Mouse (Mus musculus) liver, embryonic 11.5 days (tissue): Measurements from ENCODE around the gene Dpyd. TPM values are rescaled to one million over a fixed set of nuclear protein-coding genes. Genes with fewer than 3 reads are reported as not detected.

Experiments used
- ATAC-seq: fragments of 200-750 bp; cut with Nextera tagmentation; replicated peaks from 2 replicates; pipeline ENCODE4 v1.8.0; 2017; ENCODE audit warnings: moderate number of reproducible peaks, mild to moderate bottlenecking, moderate TSS enrichment, moderate library complexity; ENCODE audit not compliant: low FRiP score
- DNase-seq: peaks from one replicate; pipeline ENCODE4 v3.0.0-alpha.2; 2017; ENCODE audit warnings: low spot score
- H3K27ac ChIP-seq: fragments of 300-500 bp; sonication (generic); 2 replicates; pipeline ENCODE4 v1.5.1; 2014; ENCODE audit warnings: mild to moderate bottlenecking, low read depth, low read length, control low read depth
- H3K27me3 ChIP-seq: fragments of 300-500 bp; sonication (generic); replicated peaks from 2 replicates; pipeline ENCODE4 v1.6.1; 2014; ENCODE audit warnings: low read length, mixed read lengths; ENCODE audit not compliant: control insufficient read depth, insufficient read depth
- H3K36me3 ChIP-seq: fragments of 300-500 bp; sonication (generic); 2 replicates; pipeline ENCODE4 v1.6.1; 2014; ENCODE audit warnings: mild to moderate bottlenecking, low read length, moderate library complexity, mixed read lengths; ENCODE audit not compliant: control insufficient read depth, insufficient read depth
- H3K4me1 ChIP-seq: fragments of 300-500 bp; sonication (generic); replicated peaks from 2 replicates; pipeline ENCODE4 v1.6.1; 2014; ENCODE audit warnings: low read length, mixed read lengths; ENCODE audit not compliant: control insufficient read depth, insufficient read depth
- H3K4me2 ChIP-seq: fragments of 300-500 bp; sonication (generic); 2 replicates; pipeline ENCODE4 v1.6.1; 2014; ENCODE audit warnings: mild to moderate bottlenecking, control low read depth, moderate library complexity
- H3K4me3 ChIP-seq: fragments of 300-500 bp; sonication (generic); 2 replicates; pipeline ENCODE4 v1.5.1; 2014; ENCODE audit warnings: low read depth, low read length, control low read depth
- H3K9ac ChIP-seq: fragments of 300-500 bp; sonication (generic); 2 replicates; pipeline ENCODE4 v1.6.1; 2014; ENCODE audit warnings: low read depth, low read length, control low read depth
- H3K9me3 ChIP-seq: fragments of 300-500 bp; sonication (generic); 2 replicates; pipeline ENCODE4 v1.6.1; 2016; ENCODE audit warnings: low read length, inconsistent platforms, mixed read lengths; ENCODE audit not compliant: control insufficient read depth
- WGBS: fragments of 180-500 bp; shearing (Covaris S2); extraction: QIAGEN DNeasy Blood & Tissue Kit; methylation state at CpG from one replicate; pipeline ENCODE4 v1.1.7; 2014; 5-methylcytosine and 5-hydroxymethylcytosine counted together
- polyA plus RNA-seq: library from polyadenylated mRNA; unstranded; fragments of >200 nt; fragmentation: Nextera tagmentation; extraction: Ambion mirVana; gene quantifications from 2 replicates; pipeline ENCODE4 v1.2.1, GENCODE M21; 2014

Dpyd gene
- polyA plus RNA-seq, result 1.6 and 1.8 TPM in 2 replicates

DNA sequence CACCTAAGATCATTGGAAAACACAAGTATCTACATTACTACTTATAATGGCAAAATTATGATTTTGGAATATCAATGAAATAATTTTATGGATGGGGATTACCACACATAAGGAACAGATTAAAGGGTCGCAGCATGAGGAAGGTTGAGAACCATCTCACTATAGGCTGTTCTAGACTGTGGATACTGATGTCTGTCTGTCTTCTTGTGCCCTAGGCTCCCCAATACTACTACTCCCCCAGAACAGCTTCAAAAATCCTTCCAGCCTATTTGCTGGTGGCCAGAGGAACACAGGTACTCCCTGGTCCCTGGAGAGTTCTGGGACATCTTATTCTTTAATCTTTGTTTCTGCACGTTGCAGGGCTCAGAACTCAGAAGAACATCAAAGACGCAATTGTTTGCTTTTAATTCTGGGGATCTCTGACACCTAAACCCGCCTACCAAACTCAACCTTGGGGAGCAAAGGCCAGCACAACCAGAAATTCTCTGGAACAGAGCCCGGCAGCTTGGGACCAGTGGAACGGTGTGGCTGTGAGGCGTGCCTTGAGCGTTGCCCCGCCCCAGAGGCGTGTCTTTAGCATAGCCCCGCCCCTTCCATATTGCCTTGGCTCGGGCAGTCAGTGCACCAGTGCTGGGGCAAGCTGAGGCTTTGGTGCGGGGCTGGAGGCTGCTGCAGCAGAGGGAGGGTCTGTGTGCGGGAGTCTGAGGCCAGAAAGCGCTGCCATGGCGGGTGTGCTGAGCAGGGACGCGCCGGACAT, at the start of gene Dpyd:
Dpyd (plus strand) TSS at position 576 of the 757 bp plus-strand sequence.
- 4% methylated on average over 19 of the region's 19 CpGs for WGBS
- no peaks in the 10 kb centered on the region for H3K36me3 ChIP-seq
- H3K27ac ChIP-seq, result no peak within 1 kb of the TSS
- peak; percentile 96 for ATAC-seq
- H3K27me3 ChIP-seq, result no peaks in the 10 kb centered on the region
- H3K4me2 ChIP-seq, result peak within 1 kb of the TSS; percentile 68
- H3K4me3 ChIP-seq, result peak within 1 kb of the TSS; percentile 48
- peak; percentile 73 for DNase-seq
- no peak within 1 kb of the TSS; the same call in 1 of the 2 replicates for H3K9ac ChIP-seq
- H3K9me3 ChIP-seq, result no peaks in the 10 kb centered on the region
- H3K4me1 ChIP-seq, result no peaks in the 10 kb centered on the region

DNA sequence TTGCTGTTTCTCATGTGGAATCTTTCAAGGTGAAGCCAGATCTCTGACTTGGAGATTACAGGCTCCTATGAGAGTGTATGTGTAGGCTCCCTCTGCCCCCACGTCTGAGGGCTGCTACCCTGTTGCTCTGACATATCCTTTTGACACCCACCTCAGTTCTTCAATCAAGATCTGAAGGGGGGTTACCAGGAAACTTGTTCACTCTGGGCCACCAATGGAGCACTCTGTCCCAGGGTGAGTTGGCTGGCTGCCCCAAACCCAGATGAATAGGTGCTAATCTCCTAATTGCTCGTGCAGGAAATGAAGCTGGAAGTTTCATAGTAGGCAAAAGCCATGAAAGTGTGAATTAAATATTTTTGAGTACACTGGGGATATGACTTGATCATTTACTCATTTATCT, 24.3 kb upstream of the Dpyd start:
- H3K36me3 ChIP-seq, result no peaks in the 10 kb centered on the region
- 39% methylated on average over 2 of the region's 2 CpGs for WGBS

DNA sequence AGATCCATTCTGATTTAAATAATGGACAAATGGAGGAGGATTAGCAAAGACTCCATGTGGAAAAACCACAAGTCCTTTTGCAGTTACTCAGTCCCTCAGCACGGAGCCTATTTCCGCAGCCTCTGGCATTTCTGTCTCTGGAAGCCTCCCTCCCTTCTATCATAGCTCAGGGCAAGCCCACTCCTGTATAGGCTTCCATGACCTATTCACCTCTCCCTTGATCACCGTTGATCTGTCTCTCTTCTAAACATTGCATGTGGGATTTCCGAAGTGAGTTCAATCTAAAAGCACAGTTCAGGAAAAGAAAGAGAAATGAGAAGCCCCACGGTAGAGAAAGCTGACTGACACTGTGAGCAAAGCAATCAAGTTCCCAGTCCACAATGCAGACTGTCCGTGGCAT, 20.2 kb upstream of the Dpyd start:
- Histone ChIP-seq H3K36me3 (no peaks in the 10 kb centered on the region), H3K27ac (no peak overlapping the region), H3K9me3 (no peaks in the 10 kb centered on the region), H3K27me3 (no peaks in the 10 kb centered on the region), H3K4me3 (no peak overlapping the region), H3K4me2 (no peak overlapping the region), H3K4me1 (no peaks in the 10 kb centered on the region), H3K9ac (no peak overlapping the region)
- no peak for DNase-seq
- WGBS, result 52% methylated on average over 6 of the region's 6 CpGs
- no peak for ATAC-seq

More for the DNA sequence above, 24.3 kb upstream of the Dpyd start:
- no peaks in the 10 kb centered on the region for H3K9me3 ChIP-seq
- H3K9ac ChIP-seq, result no peak overlapping the region
- DNase-seq, result no peak
- no peak overlapping the region for H3K4me2 ChIP-seq
- no peak overlapping the region for H3K27ac ChIP-seq
- no peak overlapping the region for H3K4me3 ChIP-seq
- H3K27me3 ChIP-seq, result no peaks in the 10 kb centered on the region
- no peak for ATAC-seq
- no peaks in the 10 kb centered on the region for H3K4me1 ChIP-seq

DNA sequence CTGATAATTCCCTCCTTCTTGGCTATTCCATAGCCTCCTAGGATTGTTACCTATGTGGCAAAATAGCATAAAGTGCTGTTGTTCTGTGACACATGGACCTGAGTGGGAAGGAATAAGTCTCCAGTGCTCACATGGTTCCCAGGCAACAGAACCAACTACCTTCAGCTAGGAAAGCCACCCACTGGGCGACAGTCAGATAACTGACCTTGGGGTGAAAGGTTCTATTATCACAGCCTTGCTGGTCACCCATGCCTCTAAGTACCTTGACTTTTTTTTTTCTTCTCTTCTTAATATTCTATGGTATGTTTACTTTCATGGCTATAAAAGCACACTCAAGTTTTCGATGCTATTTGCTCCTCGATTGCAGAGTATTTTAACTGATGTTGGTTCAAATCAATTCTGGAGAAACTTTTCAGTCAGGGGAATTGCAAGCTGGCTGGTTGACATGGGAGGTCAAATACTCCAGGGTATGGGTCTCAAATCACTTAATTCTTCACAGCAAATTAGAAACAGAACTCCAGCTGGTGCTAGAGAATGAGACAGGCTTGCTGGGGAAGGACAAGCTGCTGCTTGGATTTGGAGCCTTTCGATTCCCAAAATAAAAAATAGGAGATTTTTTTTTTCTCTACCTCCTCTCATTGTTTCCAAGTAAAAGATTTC, 14.2 kb upstream of the Dpyd start:
- Histone ChIP-seq H3K9me3 (no peaks in the 10 kb centered on the region), H3K4me2 (no peak overlapping the region), H3K4me3 (no peak overlapping the region), H3K4me1 (no peaks in the 10 kb centered on the region), H3K9ac (no peak overlapping the region), H3K27me3 (no peaks in the 10 kb centered on the region), H3K27ac (no peak overlapping the region), H3K36me3 (no peaks in the 10 kb centered on the region)
- DNase-seq (no peak), ATAC-seq (no peak)
- 64% methylated on average over 4 of the region's 4 CpGs for WGBS

DNA sequence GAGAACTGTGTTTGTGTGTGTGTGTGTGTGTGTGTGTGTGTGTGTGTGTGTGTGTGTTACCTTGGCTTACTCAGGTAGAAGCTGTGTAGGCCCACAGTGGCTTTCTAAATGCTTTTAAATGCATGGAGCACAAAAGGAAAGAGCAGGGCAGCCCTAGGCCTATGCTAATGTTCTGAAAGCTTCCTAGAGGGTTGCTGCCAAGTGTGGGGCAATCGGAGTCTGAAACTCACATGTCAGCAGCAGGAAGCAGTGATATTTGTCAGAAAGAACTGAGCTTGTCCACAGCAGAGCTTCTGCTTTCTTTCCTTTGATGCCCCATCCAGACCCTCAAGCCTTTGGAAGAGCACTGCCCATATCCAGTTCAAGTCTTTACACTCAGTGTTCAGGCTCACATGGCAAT, 4.3 kb upstream of the Dpyd start:
- WGBS, result 54% methylated on average over 1 of the region's 1 CpGs
- no peak for ATAC-seq

DNA sequence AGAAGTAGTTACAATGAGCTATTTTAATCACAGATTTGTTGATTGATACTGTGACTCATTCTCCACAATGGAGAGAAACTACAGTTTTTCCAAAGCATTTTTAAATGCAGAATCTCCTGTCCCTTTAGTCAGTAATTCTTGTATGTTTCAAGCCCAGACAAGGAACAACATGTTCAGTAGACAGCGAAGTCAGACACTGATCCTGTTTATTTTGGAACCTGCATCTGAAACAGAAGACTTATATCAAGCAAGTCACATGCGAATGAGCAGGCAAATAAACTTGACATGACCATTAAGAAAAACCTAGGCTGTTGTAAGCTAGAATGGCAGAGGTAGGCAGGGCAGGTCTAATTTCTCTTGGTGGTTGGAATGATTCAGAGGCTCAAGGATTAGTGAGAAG, 2.0 kb upstream of the Dpyd start:
- Histone ChIP-seq H3K9me3 (no peaks in the 10 kb centered on the region), H3K4me3 (no peak overlapping the region), H3K4me1 (no peaks in the 10 kb centered on the region), H3K4me2 (no peak overlapping the region), H3K36me3 (no peaks in the 10 kb centered on the region), H3K27ac (no peak overlapping the region), H3K9ac (no peak overlapping the region), H3K27me3 (no peaks in the 10 kb centered on the region)
- WGBS, result 78% methylated on average over 2 of the region's 2 CpGs
- DNase-seq, result no peak
- no peak for ATAC-seq

More for the DNA sequence above, 4.3 kb upstream of the Dpyd start:
- Histone ChIP-seq H3K9ac (no peak overlapping the region), H3K27ac (no peak overlapping the region), H3K4me2 (no peak overlapping the region), H3K4me1 (no peaks in the 10 kb centered on the region), H3K27me3 (no peaks in the 10 kb centered on the region), H3K4me3 (no peak overlapping the region), H3K9me3 (no peaks in the 10 kb centered on the region), H3K36me3 (no peaks in the 10 kb centered on the region)
- no peak for DNase-seq

DNA sequence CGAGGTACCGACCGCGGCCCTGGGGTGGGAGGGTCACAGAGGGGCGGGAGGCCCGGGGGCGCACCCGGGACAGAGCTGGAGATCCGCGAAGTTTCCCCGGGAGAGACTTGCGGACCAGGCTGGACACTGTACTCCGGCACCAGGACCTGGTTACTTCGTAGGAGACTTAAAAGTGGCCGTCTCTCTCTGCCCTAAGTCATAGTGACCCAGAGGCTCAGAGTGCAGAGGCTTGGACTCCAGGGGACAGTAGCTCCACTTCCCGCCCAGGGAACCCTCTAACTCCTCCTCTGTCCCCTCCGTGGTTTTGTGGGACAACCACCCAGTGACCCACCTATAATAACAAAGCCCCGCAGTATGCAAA, 362 bp downstream of the Dpyd start:
- Histone ChIP-seq H3K4me2 (peak overlapping the region; percentile 68), H3K9me3 (no peaks in the 10 kb centered on the region), H3K36me3 (no peaks in the 10 kb centered on the region), H3K27ac (no peak overlapping the region), H3K4me3 (peak overlapping the region; percentile 48), H3K4me1 (no peaks in the 10 kb centered on the region), H3K9ac (no peak overlapping the region; the same call in 1 of the 2 replicates), H3K27me3 (no peaks in the 10 kb centered on the region)
- peak; percentile 67 for ATAC-seq
- 2% methylated on average over 18 of the region's 18 CpGs for WGBS
- no peak for DNase-seq

DNA sequence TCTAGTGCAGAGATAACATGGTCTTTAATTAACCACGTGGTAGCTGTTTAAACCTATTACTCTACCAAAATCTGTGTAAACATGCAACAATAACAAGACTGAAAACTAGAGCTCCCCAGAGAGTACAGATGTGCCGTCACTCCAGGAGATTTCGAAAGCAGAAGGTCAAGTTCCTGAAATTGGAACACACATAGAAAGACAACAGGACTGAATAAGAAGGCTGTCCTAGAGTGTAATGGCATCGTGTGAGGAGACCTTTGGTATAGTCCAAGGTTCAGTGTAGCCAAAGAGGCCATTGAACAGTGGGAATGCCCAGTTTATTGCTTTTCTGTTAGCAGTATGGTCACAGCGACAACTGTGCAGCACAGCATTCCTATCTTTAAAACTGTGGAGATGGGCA, 4.8 kb downstream of the Dpyd start:
- no peaks in the 10 kb centered on the region for H3K27me3 ChIP-seq
- H3K9ac ChIP-seq, result no peak overlapping the region
- ATAC-seq, result 0 out of 2 replicates have a peak, but pooled peaks have one; percentile 7
- no peaks in the 10 kb centered on the region for H3K9me3 ChIP-seq
- no peak overlapping the region for H3K4me3 ChIP-seq
- DNase-seq, result no peak
- no peak overlapping the region for H3K4me2 ChIP-seq
- no peaks in the 10 kb centered on the region for H3K36me3 ChIP-seq
- H3K27ac ChIP-seq, result no peak overlapping the region
- no peaks in the 10 kb centered on the region for H3K4me1 ChIP-seq
- WGBS, result 63% methylated on average over 5 of the region's 5 CpGs

DNA sequence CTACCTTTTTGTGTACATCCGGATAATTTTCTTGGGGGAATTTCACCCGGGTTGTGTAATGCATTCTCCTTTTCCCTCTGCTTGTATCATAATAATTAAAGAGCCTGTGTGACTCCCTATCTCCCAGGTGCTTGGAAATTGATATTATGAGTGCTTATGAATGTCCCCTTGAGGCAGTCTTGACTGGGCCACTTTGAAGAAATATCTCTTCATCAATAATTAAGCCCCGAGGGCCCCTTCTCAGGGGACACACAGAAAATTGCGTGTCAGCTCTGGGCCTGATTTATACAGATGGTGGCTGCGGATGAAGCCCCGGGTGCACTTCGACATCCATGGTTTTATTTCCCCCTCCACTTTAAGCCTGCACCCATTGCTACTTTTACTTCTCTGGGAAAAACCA, 8.3 kb downstream of the Dpyd start:
- H3K4me1 ChIP-seq, result no peaks in the 10 kb centered on the region
- no peak overlapping the region for H3K9ac ChIP-seq
- H3K27ac ChIP-seq, result no peak overlapping the region
- WGBS, result 82% methylated on average over 7 of the region's 7 CpGs
- no peak overlapping the region for H3K4me3 ChIP-seq
- H3K36me3 ChIP-seq, result no peaks in the 10 kb centered on the region
- H3K27me3 ChIP-seq, result no peaks in the 10 kb centered on the region
- H3K9me3 ChIP-seq, result no peaks in the 10 kb centered on the region
- DNase-seq (no peak), ATAC-seq (no peak)
- no peak overlapping the region for H3K4me2 ChIP-seq
